Mouse (Mus musculus) spleen, adult 2 months (tissue): ENCODE results near the gene Gfer. TPM values are rescaled to one million over a fixed set of nuclear protein-coding genes. Genes with fewer than 3 reads are reported as not detected.

Source experiments
- DNase-seq, 2 experiments: peaks; one replicate each; pipeline versions ENCODE4 v3.0.0 to v3.0.0-alpha.2; 2012 to 2021; ENCODE audit warnings: low spot score in 2 of 2, low read depth in 1 of 2
- H3K27ac ChIP-seq: fragments of 200-500 bp; 2 replicates; pipeline ENCODE4 v1.5.1; 2012; ENCODE audit warnings: low read length, inconsistent platforms; ENCODE audit not compliant: insufficient read depth
- H3K27me3 ChIP-seq: fragments of 200-500 bp; 2 replicates; pipeline ENCODE4 v1.6.1; 2012; ENCODE audit warnings: mild to moderate bottlenecking, moderate library complexity, low read length, inconsistent platforms; ENCODE audit not compliant: control insufficient read depth, insufficient read depth
- H3K36me3 ChIP-seq: fragments of 200-500 bp; 2 replicates; pipeline ENCODE4 v1.6.1; 2012; ENCODE audit warnings: mild to moderate bottlenecking, low read length, inconsistent platforms; ENCODE audit not compliant: control insufficient read depth, insufficient read depth
- H3K4me1 ChIP-seq: fragments of 200-500 bp; 2 replicates; pipeline ENCODE4 v1.6.1; 2011; ENCODE audit warnings: inconsistent platforms; ENCODE audit not compliant: control insufficient read depth, insufficient read depth, insufficient read length
- H3K4me3 ChIP-seq: fragments of 200-500 bp; 2 replicates; pipeline ENCODE4 v1.5.1; 2011; ENCODE audit warnings: mild to moderate bottlenecking, inconsistent platforms; ENCODE audit not compliant: insufficient read depth, insufficient read length; ENCODE audit errors: extremely low read depth
- CTCF ChIP-seq: fragments of 200-500 bp; IDR thresholded peaks from 2 replicates; pipeline ENCODE4 v1.5.1; 2011; ENCODE audit warnings: mild to moderate bottlenecking, inconsistent platforms; ENCODE audit not compliant: insufficient read depth, insufficient read length, insufficient replicate concordance; ENCODE audit errors: extremely low read depth
- POLR2A ChIP-seq: fragments of 200-500 bp; IDR thresholded peaks from 2 replicates; pipeline ENCODE4 v1.6.1; 2011; ENCODE audit warnings: low read depth, low read length, inconsistent platforms
- WGBS: fragments of 180-500 bp; shearing (Covaris S2); methylation state at CpG from one replicate; pipeline ENCODE4 v1.1.7; 2018; 5-methylcytosine and 5-hydroxymethylcytosine counted together
- polyA plus RNA-seq: library from polyadenylated mRNA; depleted of rRNA; stranded (reverse); fragments of >200 nt; gene quantifications from 2 replicates; pipeline ENCODE4 v1.2.3, GENCODE M21; 2012

Gene Gfer
- polyA plus RNA-seq, 1 experiment = 13.8 TPM

- H3K4me1 ChIP-seq = peaks cover 17% of the 10 kb centered on the region
- peak within 1 kb of the TSS; percentile 40; the same call in 1 of the 2 replicates for H3K4me3 ChIP-seq
- H3K27me3 ChIP-seq = peaks cover 16% of the 10 kb centered on the region
Observed at GRCm38 (mm10) chr17:24689251-24690081, 6.5 kb downstream of the Gfer start, which contains the start of gene Syngr3. Gene Syngr3 (minus strand): TSS chr17:24689955.

DNA sequence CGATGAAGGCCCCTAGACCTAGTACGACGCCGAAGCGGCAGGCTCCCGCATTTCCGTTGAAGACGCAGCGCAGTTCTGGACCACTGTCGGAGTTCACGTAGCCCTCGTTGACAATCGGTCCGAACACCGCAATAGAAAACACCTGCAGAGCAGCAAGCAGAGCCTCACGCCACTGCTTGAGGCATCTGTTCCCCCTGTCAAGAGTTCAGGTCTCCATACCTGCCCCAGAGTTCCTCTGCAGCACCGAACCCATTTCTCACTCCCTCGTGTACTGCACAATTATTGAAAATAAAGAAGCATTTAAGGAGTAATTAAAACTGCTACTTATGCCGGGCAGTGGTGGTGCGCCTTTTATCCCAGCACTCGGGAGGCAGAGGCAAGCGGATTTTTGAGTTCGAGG, 8.4 kb downstream of the Gfer start:
- DNase-seq = no peak
- H3K4me3 ChIP-seq = peak overlapping the region; percentile 65
- no peaks in the 10 kb centered on the region for H3K36me3 ChIP-seq
- H3K27ac ChIP-seq = no peak overlapping the region
- TF ChIP-seq POLR2A (no peak), CTCF (no peak)
- 21% methylated on average over 23 of the region's 23 CpGs for whole genome bisulfite sequencing
- H3K27me3 ChIP-seq = peaks cover 16% of the 10 kb centered on the region
- peaks cover 17% of the 10 kb centered on the region for H3K4me1 ChIP-seq

More at GRCm38 (mm10) chr17:24689251-24690081, 6.5 kb downstream of the Gfer start, which contains the start of gene Syngr3:
- no peaks in the 10 kb centered on the region for H3K36me3 ChIP-seq
- DNase-seq = no peak
- TF ChIP-seq CTCF = no peak
- no peak for TF ChIP-seq POLR2A
- H3K27ac ChIP-seq = no peak within 1 kb of the TSS
- 4% methylated on average over 53 of the region's 55 CpGs for WGBS

GRCm38 (mm10) chr17:24687146-24687595, 8.8 kb downstream of the Gfer start:
- Histone ChIP-seq H3K4me3 (peak overlapping the region; percentile 65), H3K27me3 (peaks cover 16% of the 10 kb centered on the region), H3K4me1 (peaks cover 17% of the 10 kb centered on the region), H3K27ac (no peak overlapping the region), H3K36me3 (no peaks in the 10 kb centered on the region)
- DNase-seq = peak in 1 of 2 experiments; percentile 42
- TF ChIP-seq POLR2A = no peak
- no peak for TF ChIP-seq CTCF
- under 1% methylated on average over 25 of the region's 25 CpGs for WGBS

DNA sequence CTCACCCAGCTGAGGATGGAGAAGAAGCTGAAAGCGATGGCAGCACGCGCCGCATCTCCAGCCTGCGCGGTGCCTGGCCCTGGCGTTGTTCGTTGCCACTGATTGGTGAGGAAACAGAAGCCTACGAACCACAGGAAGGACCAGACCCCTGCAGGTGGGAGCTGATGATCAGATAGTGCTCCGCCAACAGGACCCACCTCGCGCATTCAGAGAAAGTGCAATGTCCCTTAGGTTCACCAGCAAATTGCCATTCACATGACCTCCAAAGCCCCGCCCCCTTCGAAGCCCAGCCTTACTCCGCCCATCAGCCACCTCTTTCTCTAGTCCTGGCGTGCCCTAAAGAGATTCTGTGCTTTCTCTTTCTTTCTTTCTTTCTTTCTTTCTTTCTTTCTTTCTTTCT, 9.4 kb downstream of the Gfer start:
- Histone ChIP-seq H3K27ac (no peak overlapping the region), H3K4me1 (peaks cover 17% of the 10 kb centered on the region), H3K27me3 (peaks cover 16% of the 10 kb centered on the region), H3K4me3 (0 out of 2 replicates have a peak overlapping the region, but pooled peaks have one; percentile 14), H3K36me3 (peaks cover under 1% of the 10 kb centered on the region; the same call in 1 of the 2 replicates)
- TF ChIP-seq POLR2A (no peak), CTCF (no peak)
- 49% methylated on average over 16 of the region's 16 CpGs for WGBS
- peak in 1 of 2 experiments; percentile 50 for DNase-seq

- no peak overlapping the region for H3K27ac ChIP-seq
Observed at GRCm38 (mm10) chr17:24677500-24678080, 18.4 kb downstream of the Gfer start.

DNA sequence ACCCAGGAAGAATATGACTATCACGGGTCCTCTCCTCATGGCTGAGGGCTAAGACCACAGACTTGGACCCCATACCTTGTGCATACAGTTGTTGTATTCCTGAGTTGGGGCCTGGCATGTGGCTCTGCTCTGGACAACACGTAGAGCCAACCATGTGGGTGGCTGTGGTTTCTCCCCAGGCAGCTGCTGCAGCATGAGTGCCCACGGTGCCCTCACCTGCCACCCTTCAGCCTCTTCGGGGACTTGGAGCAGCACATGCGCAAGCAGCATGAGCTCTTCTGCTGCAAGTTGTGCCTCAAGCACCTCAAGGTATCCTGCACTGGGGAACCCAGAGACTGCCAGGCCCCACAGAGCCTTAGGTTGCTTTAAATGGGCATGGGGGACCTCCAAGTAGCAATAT, 19.1 kb downstream of the Gfer start:
- TF ChIP-seq CTCF = no peak
- TF ChIP-seq POLR2A = no peak
- no peak for DNase-seq
- Histone ChIP-seq H3K36me3 (peaks cover 37% of the 10 kb centered on the region), H3K4me3 (no peak overlapping the region), H3K27ac (no peak overlapping the region), H3K27me3 (no peaks in the 10 kb centered on the region), H3K4me1 (peaks cover 3% of the 10 kb centered on the region; the same call in 1 of the 2 replicates)
- WGBS = 82% methylated on average over 5 of the region's 5 CpGs

More at GRCm38 (mm10) chr17:24677500-24678080, 18.4 kb downstream of the Gfer start:
- Histone ChIP-seq H3K4me3 (no peak overlapping the region), H3K36me3 (peaks cover 37% of the 10 kb centered on the region), H3K27me3 (no peaks in the 10 kb centered on the region), H3K4me1 (no peaks in the 10 kb centered on the region)
- 94% methylated on average over 24 of the region's 24 CpGs for WGBS
- no peak for DNase-seq
- TF ChIP-seq CTCF (no peak), POLR2A (no peak)

DNA sequence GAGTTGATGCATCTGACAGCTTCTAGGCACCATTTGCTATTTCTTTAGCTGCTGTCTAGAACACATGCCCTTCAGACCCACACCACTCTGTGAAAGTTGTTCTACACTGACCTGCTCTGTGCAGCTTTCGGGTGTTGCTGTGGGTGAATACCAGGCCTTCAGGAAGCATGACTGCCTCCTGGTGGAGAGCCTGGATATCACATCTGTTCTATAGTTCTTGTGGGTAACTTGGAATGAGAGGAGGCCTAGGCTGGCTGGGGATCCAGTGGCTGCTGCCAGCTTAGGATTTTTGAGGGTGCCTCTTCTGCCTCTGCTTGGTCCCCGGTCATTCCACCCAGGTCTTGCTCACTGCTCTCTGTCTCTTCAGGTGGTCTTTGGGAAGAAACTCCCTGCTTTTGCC, 19.8 kb downstream of the Gfer start:
- Histone ChIP-seq H3K4me3 (no peak overlapping the region), H3K27ac (no peak overlapping the region), H3K4me1 (peaks cover 5% of the 10 kb centered on the region; the same call in 1 of the 2 replicates), H3K27me3 (no peaks in the 10 kb centered on the region), H3K36me3 (peaks cover 33% of the 10 kb centered on the region)
- WGBS = 70% methylated on average over 2 of the region's 2 CpGs
- no peak for TF ChIP-seq POLR2A
- TF ChIP-seq CTCF = peak; percentile 67; the same call in 1 of the 2 replicates
- peak; percentile 56 to 66 for DNase-seq
